Mouse (Mus musculus) lung, postnatal 0 days (tissue): ENCODE measurements at regions not wholly inside any gene's neighbourhood (a gene's known extent, or its start where the extent isn't known, plus 50 kb on each side); places are given as distances from the start of the nearest gene placed in this dataset.
A peak's percentile ranks its signal among the peaks of the same experiment; 100 is the strongest.

ENCODE experiments used
- ATAC-seq: fragments of 200-750 bp; cut with Nextera tagmentation; 2 replicates; pipeline ENCODE4 v1.8.0; 2017; ENCODE audit warnings: moderate library complexity
- DNase-seq: peaks from one replicate; pipeline ENCODE4 v3.0.0-alpha.2; 2016; ENCODE audit warnings: low spot score
- H3K27ac ChIP-seq: fragments of 300-500 bp; sonication (generic); 2 replicates; pipeline ENCODE4 v1.5.1; 2014; ENCODE audit warnings: antibody characterized with exemption, mild to moderate bottlenecking, low read length, mixed read lengths
- H3K27me3 ChIP-seq: fragments of 300-500 bp; sonication (generic); replicated peaks from 2 replicates; pipeline ENCODE4 v1.6.1; 2014; ENCODE audit warnings: low read length, mixed read lengths; ENCODE audit not compliant: insufficient read depth
- H3K36me3 ChIP-seq: fragments of 300-500 bp; sonication (generic); 2 replicates; pipeline ENCODE4 v1.6.1; 2014; ENCODE audit warnings: low read length, mixed read lengths; ENCODE audit not compliant: insufficient read depth
- H3K4me1 ChIP-seq: fragments of 300-500 bp; sonication (generic); 2 replicates; pipeline ENCODE4 v1.6.1; 2014; ENCODE audit warnings: antibody characterized with exemption, low read depth, low read length, mixed read lengths; ENCODE audit not compliant: insufficient read depth
- H3K4me2 ChIP-seq: fragments of 300-500 bp; sonication (generic); replicated peaks from 2 replicates; pipeline ENCODE4 v1.6.1; 2014; ENCODE audit warnings: low read depth, mild to moderate bottlenecking, low read length, moderate library complexity, mixed read lengths
- H3K4me3 ChIP-seq: fragments of 300-500 bp; sonication (generic); 2 replicates; pipeline ENCODE4 v1.5.1; 2014; ENCODE audit warnings: low read depth, low read length
- H3K9ac ChIP-seq: fragments of 300-500 bp; sonication (generic); replicated peaks from 2 replicates; pipeline ENCODE4 v1.6.1; 2014; ENCODE audit warnings: low read depth, mild to moderate bottlenecking
- H3K9me3 ChIP-seq: fragments of 300-500 bp; sonication (generic); 2 replicates; pipeline ENCODE4 v1.6.1; 2016; ENCODE audit warnings: low read length, mixed read lengths
- CTCF ChIP-seq: IDR thresholded peaks from 2 replicates; pipeline ENCODE4 v1.5.1; 2016; ENCODE audit warnings: antibody characterized with exemption, mild to moderate bottlenecking
- EP300 ChIP-seq: IDR thresholded peaks from 2 replicates; pipeline ENCODE4 v1.6.1; 2016; ENCODE audit warnings: antibody characterized with exemption, mild to moderate bottlenecking, control low read depth
- WGBS: fragments of 180-500 bp; shearing (Covaris S2); extraction: QIAGEN DNeasy Blood & Tissue Kit; methylation state at CpG from one replicate; pipeline ENCODE4 v1.1.7; 2014; 5-methylcytosine and 5-hydroxymethylcytosine counted together

GRCm38 (mm10) chr13:30085446-30085845 lies 50.8 kb upstream of the Mboat1 start:
- DNase-seq: no peak
- TF ChIP-seq CTCF: no peak
- TF ChIP-seq EP300: no peak
- no peaks in the 10 kb centered on the region for H3K4me1 ChIP-seq
- H3K4me2 ChIP-seq: peak overlapping the region; percentile 14; the same call in 1 of the 2 replicates
- H3K27ac ChIP-seq: no peak overlapping the region
- no peaks in the 10 kb centered on the region for H3K9me3 ChIP-seq
- no peak overlapping the region for H3K4me3 ChIP-seq
- no peak; the same call in 1 of the 2 replicates for ATAC-seq
- 48% methylated on average over 4 of the region's 4 CpGs for WGBS
- H3K27me3 ChIP-seq: no peaks in the 10 kb centered on the region
- no peaks in the 10 kb centered on the region for H3K36me3 ChIP-seq
- no peak overlapping the region for H3K9ac ChIP-seq

GRCm38 (mm10) chr13:30085005-30085404 lies 51.3 kb upstream of the Mboat1 start:
- H3K27me3 ChIP-seq: no peaks in the 10 kb centered on the region
- peak overlapping the region; percentile 14; the same call in 1 of the 2 replicates for H3K4me2 ChIP-seq
- H3K36me3 ChIP-seq: no peaks in the 10 kb centered on the region
- H3K9ac ChIP-seq: no peak overlapping the region
- no peak overlapping the region for H3K4me3 ChIP-seq
- no peaks in the 10 kb centered on the region for H3K9me3 ChIP-seq
- TF ChIP-seq CTCF (peak; percentile 94), EP300 (no peak)
- peak; percentile 92 for DNase-seq
- no peaks in the 10 kb centered on the region for H3K4me1 ChIP-seq
- 1% methylated on average over 10 of the region's 10 CpGs for WGBS
- ATAC-seq: peak; percentile 93
- H3K27ac ChIP-seq: no peak overlapping the region

- Histone ChIP-seq H3K27ac (no peak overlapping the region), H3K4me2 (0 out of 2 replicates have a peak overlapping the region, but pooled peaks have one; percentile 14)
These were observed 51.9 kb upstream of the Mboat1 start for GRCm38 (mm10) chr13:30084386-30084785.

GRCm38 (mm10) chr13:30083949-30084348 lies 52.3 kb upstream of the Mboat1 start:
- H3K4me2 ChIP-seq: no peak overlapping the region

More at GRCm38 (mm10) chr13:30084386-30084785, 51.9 kb upstream of the Mboat1 start:
- TF ChIP-seq CTCF (no peak), EP300 (no peak)
- ATAC-seq (no peak), DNase-seq (no peak)
- no peaks in the 10 kb centered on the region for H3K27me3 ChIP-seq
- H3K9me3 ChIP-seq: no peaks in the 10 kb centered on the region
- H3K4me3 ChIP-seq: no peak overlapping the region
- no peaks in the 10 kb centered on the region for H3K4me1 ChIP-seq
- no peaks in the 10 kb centered on the region for H3K36me3 ChIP-seq
- no peak overlapping the region for H3K9ac ChIP-seq
- WGBS: 77% methylated on average over 5 of the region's 5 CpGs

GRCm38 (mm10) chr13:30082761-30083160 lies 53.5 kb upstream of the Mboat1 start:
- no peaks in the 10 kb centered on the region for H3K9me3 ChIP-seq
- H3K4me2 ChIP-seq: no peak overlapping the region
- no peaks in the 10 kb centered on the region for H3K4me1 ChIP-seq
- TF ChIP-seq EP300: no peak
- no peak for TF ChIP-seq CTCF
- no peaks in the 10 kb centered on the region for H3K36me3 ChIP-seq
- H3K9ac ChIP-seq: no peak overlapping the region
- H3K27me3 ChIP-seq: no peaks in the 10 kb centered on the region
- DNase-seq (no peak), ATAC-seq (no peak)
- no peak overlapping the region for H3K27ac ChIP-seq
- 72% methylated on average over 2 of the region's 2 CpGs for WGBS
- no peak overlapping the region for H3K4me3 ChIP-seq

More at GRCm38 (mm10) chr13:30083949-30084348, 52.3 kb upstream of the Mboat1 start:
- Histone ChIP-seq H3K9ac (no peak overlapping the region), H3K9me3 (no peaks in the 10 kb centered on the region), H3K27me3 (no peaks in the 10 kb centered on the region), H3K36me3 (no peaks in the 10 kb centered on the region), H3K4me3 (no peak overlapping the region), H3K27ac (no peak overlapping the region), H3K4me1 (no peaks in the 10 kb centered on the region)
- DNase-seq: no peak
- ATAC-seq: no peak
- TF ChIP-seq CTCF: no peak
- TF ChIP-seq EP300: no peak
- WGBS: 54% methylated on average over 6 of the region's 6 CpGs

- no peaks in the 10 kb centered on the region for H3K9me3 ChIP-seq
- ATAC-seq (no peak), DNase-seq (no peak)
- no peaks in the 10 kb centered on the region for H3K4me1 ChIP-seq
- TF ChIP-seq CTCF (no peak), EP300 (no peak)
- no peaks in the 10 kb centered on the region for H3K27me3 ChIP-seq
- H3K9ac ChIP-seq: no peak overlapping the region
- WGBS: 70% methylated on average over 15 of the region's 15 CpGs
- no peaks in the 10 kb centered on the region for H3K36me3 ChIP-seq
- H3K4me3 ChIP-seq: no peak overlapping the region
- H3K4me2 ChIP-seq: no peak overlapping the region
- H3K27ac ChIP-seq: no peak overlapping the region; the same call in 1 of the 2 replicates
These were observed 55.4 kb upstream of the Mboat1 start for GRCm38 (mm10) chr13:30080705-30081474.
